Mouse (Mus musculus) lung, embryonic 15.5 days (tissue): ENCODE results near the gene Tfb1m. TPM values are rescaled to one million over a fixed set of nuclear protein-coding genes. Genes with fewer than 3 reads are reported as not detected.

ENCODE experiments used
- ATAC-seq: fragments of 200-750 bp; cut with Nextera tagmentation; 2 replicates; pipeline ENCODE4 v1.8.0; 2017; ENCODE audit warnings: moderate number of reproducible peaks, borderline replicate concordance; ENCODE audit not compliant: low FRiP score, low TSS enrichment; ENCODE audit errors: extremely low read depth
- H3K27ac ChIP-seq: fragments of 300-500 bp; sonication (generic); 2 replicates; pipeline ENCODE4 v1.5.1; 2015; ENCODE audit warnings: moderate library complexity, mild to moderate bottlenecking, inconsistent platforms
- H3K27me3 ChIP-seq: fragments of 300-500 bp; sonication (generic); 2 replicates; pipeline ENCODE4 v1.6.1; 2015; ENCODE audit warnings: inconsistent platforms
- H3K36me3 ChIP-seq: fragments of 300-500 bp; sonication (generic); 2 replicates; pipeline ENCODE4 v1.6.1; 2015; ENCODE audit warnings: inconsistent platforms
- H3K4me1 ChIP-seq: fragments of 300-500 bp; sonication (generic); 2 replicates; pipeline ENCODE4 v1.6.1; 2015; ENCODE audit warnings: inconsistent platforms
- H3K4me2 ChIP-seq: fragments of 300-500 bp; sonication (generic); 2 replicates; pipeline ENCODE4 v1.6.1; 2015; ENCODE audit warnings: inconsistent platforms, mild to moderate bottlenecking, moderate library complexity
- H3K4me3 ChIP-seq: fragments of 300-500 bp; sonication (generic); 2 replicates; pipeline ENCODE4 v1.5.1; 2015; ENCODE audit warnings: mild to moderate bottlenecking, inconsistent platforms
- H3K9ac ChIP-seq: fragments of 300-500 bp; sonication (generic); 2 replicates; pipeline ENCODE4 v1.6.1; 2015; ENCODE audit warnings: inconsistent platforms
- H3K9me3 ChIP-seq: fragments of 300-500 bp; sonication (generic); 2 replicates; pipeline ENCODE4 v1.6.1; 2016; ENCODE audit warnings: inconsistent platforms
- WGBS: fragments of 180-500 bp; shearing (Covaris S2); methylation state at CpG from one replicate; pipeline ENCODE4 v1.1.7; 2015; 5-methylcytosine and 5-hydroxymethylcytosine counted together
- polyA plus RNA-seq: library from polyadenylated mRNA; unstranded; fragments of >200 nt; fragmentation: Nextera tagmentation; extraction: Ambion mirVana; gene quantifications from 2 replicates; pipeline ENCODE4 v1.2.1, GENCODE M21; 2015

The Tfb1m gene
- polyA plus RNA-seq, 1 experiment from 2014 or later = 13.6 TPM

GRCm38 (mm10) chr17:3541033-3541432 is 16.5 kb downstream of the Tfb1m start:
- Histone ChIP-seq H3K27me3 (no peaks in the 10 kb centered on the region), H3K27ac (no peak overlapping the region), H3K4me1 (no peaks in the 10 kb centered on the region), H3K9ac (no peak overlapping the region), H3K4me2 (no peak overlapping the region), H3K4me3 (no peak overlapping the region), H3K9me3 (no peaks in the 10 kb centered on the region), H3K36me3 (peaks cover 4% of the 10 kb centered on the region; the same call in 1 of the 2 replicates)
- ATAC-seq = no peak
- 52% methylated on average over 5 of the region's 5 CpGs for WGBS

GRCm38 (mm10) chr17:3540304-3540703 is 17.3 kb downstream of the Tfb1m start:
- Histone ChIP-seq H3K4me3 (no peak overlapping the region), H3K9ac (no peak overlapping the region), H3K4me1 (no peaks in the 10 kb centered on the region), H3K9me3 (no peaks in the 10 kb centered on the region), H3K27ac (no peak overlapping the region), H3K36me3 (peaks cover 2% of the 10 kb centered on the region; the same call in 1 of the 2 replicates), H3K27me3 (no peaks in the 10 kb centered on the region), H3K4me2 (no peak overlapping the region)
- ATAC-seq = no peak
- WGBS = 80% methylated on average over 2 of the region's 2 CpGs

- Histone ChIP-seq H3K4me1 (no peaks in the 10 kb centered on the region), H3K4me3 (no peak overlapping the region), H3K36me3 (no peaks in the 10 kb centered on the region), H3K27ac (no peak overlapping the region), H3K9ac (no peak overlapping the region), H3K9me3 (no peaks in the 10 kb centered on the region), H3K27me3 (no peaks in the 10 kb centered on the region), H3K4me2 (no peak overlapping the region)
- no peak for ATAC-seq
- WGBS = 23% methylated on average over 1 of the region's 1 CpGs
Observed at GRCm38 (mm10) chr17:3533425-3533824, 24.2 kb downstream of the Tfb1m start.

- no peak within 1 kb of the TSS for H3K27ac ChIP-seq
- no peak for ATAC-seq
- no peaks in the 10 kb centered on the region for H3K4me1 ChIP-seq
- no peak within 1 kb of the TSS for H3K4me3 ChIP-seq
- H3K36me3 ChIP-seq = no peaks in the 10 kb centered on the region
- H3K27me3 ChIP-seq = no peaks in the 10 kb centered on the region
- H3K9me3 ChIP-seq = no peaks in the 10 kb centered on the region
- no peak within 1 kb of the TSS for H3K4me2 ChIP-seq
- WGBS = 87% methylated on average over 4 of the region's 4 CpGs
- H3K9ac ChIP-seq = no peak within 1 kb of the TSS
Observed at GRCm38 (mm10) chr17:3532254-3532653, 25.3 kb downstream of the Tfb1m start, which contains the start of gene Cldn20. TSS of gene Cldn20 (plus strand) at chr17:3532554.

- no peaks in the 10 kb centered on the region for H3K9me3 ChIP-seq
- no peak overlapping the region for H3K9ac ChIP-seq
- H3K4me1 ChIP-seq = no peaks in the 10 kb centered on the region
- no peak overlapping the region for H3K27ac ChIP-seq
- no peak for ATAC-seq
- H3K36me3 ChIP-seq = no peaks in the 10 kb centered on the region
- H3K4me3 ChIP-seq = no peak overlapping the region
- no peak overlapping the region for H3K4me2 ChIP-seq
- 84% methylated on average over 1 of the region's 1 CpGs for WGBS
- H3K27me3 ChIP-seq = no peaks in the 10 kb centered on the region
Observed at GRCm38 (mm10) chr17:3531641-3532040, 25.9 kb downstream of the Tfb1m start.

- 72% methylated on average over 7 of the region's 7 CpGs for WGBS
- no peak for ATAC-seq
Observed at GRCm38 (mm10) chr17:3530549-3530948, 27.0 kb downstream of the Tfb1m start.

GRCm38 (mm10) chr17:3529523-3529922 is 28.1 kb downstream of the Tfb1m start:
- no peak overlapping the region for H3K27ac ChIP-seq
- WGBS = 41% methylated on average over 3 of the region's 3 CpGs
- H3K4me3 ChIP-seq = no peak overlapping the region

More at GRCm38 (mm10) chr17:3530549-3530948, 27.0 kb downstream of the Tfb1m start:
- Histone ChIP-seq H3K9ac (no peak overlapping the region), H3K27me3 (no peaks in the 10 kb centered on the region), H3K4me1 (no peaks in the 10 kb centered on the region), H3K9me3 (no peaks in the 10 kb centered on the region), H3K4me3 (no peak overlapping the region), H3K36me3 (no peaks in the 10 kb centered on the region), H3K4me2 (no peak overlapping the region), H3K27ac (no peak overlapping the region)

GRCm38 (mm10) chr17:3527841-3528471 is 29.6 kb downstream of the Tfb1m start:
- ATAC-seq = no peak
- H3K4me1 ChIP-seq = no peaks in the 10 kb centered on the region
- no peak overlapping the region for H3K9ac ChIP-seq
- H3K9me3 ChIP-seq = no peaks in the 10 kb centered on the region
- no peak overlapping the region for H3K4me3 ChIP-seq
- WGBS = 71% methylated on average over 6 of the region's 6 CpGs
- H3K4me2 ChIP-seq = no peak overlapping the region
- H3K27me3 ChIP-seq = no peaks in the 10 kb centered on the region
- no peaks in the 10 kb centered on the region for H3K36me3 ChIP-seq
- H3K27ac ChIP-seq = no peak overlapping the region

More at GRCm38 (mm10) chr17:3529523-3529922, 28.1 kb downstream of the Tfb1m start:
- ATAC-seq = no peak
- H3K9me3 ChIP-seq = no peaks in the 10 kb centered on the region
- no peak overlapping the region for H3K4me2 ChIP-seq
- no peak overlapping the region for H3K9ac ChIP-seq
- H3K36me3 ChIP-seq = no peaks in the 10 kb centered on the region
- H3K4me1 ChIP-seq = no peaks in the 10 kb centered on the region
- no peaks in the 10 kb centered on the region for H3K27me3 ChIP-seq

- ATAC-seq = no peak
Observed at GRCm38 (mm10) chr17:3520344-3520743, 37.2 kb downstream of the Tfb1m start.

GRCm38 (mm10) chr17:3516406-3516805 is 41.2 kb downstream of the Tfb1m start:
- H3K4me3 ChIP-seq = no peak overlapping the region
- no peaks in the 10 kb centered on the region for H3K4me1 ChIP-seq
- ATAC-seq = no peak
- H3K9me3 ChIP-seq = no peaks in the 10 kb centered on the region
- no peak overlapping the region for H3K9ac ChIP-seq
- H3K27me3 ChIP-seq = no peaks in the 10 kb centered on the region
- peaks cover 7% of the 10 kb centered on the region; the same call in 1 of the 2 replicates for H3K36me3 ChIP-seq
- no peak overlapping the region for H3K4me2 ChIP-seq
- no peak overlapping the region for H3K27ac ChIP-seq
- 78% methylated on average over 9 of the region's 9 CpGs for WGBS

More at GRCm38 (mm10) chr17:3520344-3520743, 37.2 kb downstream of the Tfb1m start:
- H3K27ac ChIP-seq = no peak overlapping the region
- H3K4me2 ChIP-seq = no peak overlapping the region
- H3K4me1 ChIP-seq = no peaks in the 10 kb centered on the region
- H3K4me3 ChIP-seq = no peak overlapping the region
- 92% methylated on average over 5 of the region's 5 CpGs for WGBS
- no peaks in the 10 kb centered on the region for H3K27me3 ChIP-seq
- H3K9ac ChIP-seq = no peak overlapping the region
- H3K9me3 ChIP-seq = no peaks in the 10 kb centered on the region
- peaks cover 7% of the 10 kb centered on the region; the same call in 1 of the 2 replicates for H3K36me3 ChIP-seq

GRCm38 (mm10) chr17:3515851-3516250 is 41.7 kb downstream of the Tfb1m start:
- Histone ChIP-seq H3K27ac (no peak overlapping the region), H3K4me2 (no peak overlapping the region), H3K4me1 (no peaks in the 10 kb centered on the region), H3K36me3 (peaks cover 7% of the 10 kb centered on the region; the same call in 1 of the 2 replicates), H3K9ac (no peak overlapping the region), H3K4me3 (no peak overlapping the region), H3K27me3 (no peaks in the 10 kb centered on the region), H3K9me3 (no peaks in the 10 kb centered on the region)
- WGBS = 90% methylated on average over 8 of the region's 8 CpGs
- ATAC-seq = no peak

- 81% methylated on average over 5 of the region's 5 CpGs for WGBS
- H3K36me3 ChIP-seq = peaks cover 7% of the 10 kb centered on the region; the same call in 1 of the 2 replicates
- H3K9ac ChIP-seq = no peak overlapping the region
- H3K4me1 ChIP-seq = no peaks in the 10 kb centered on the region
- H3K27ac ChIP-seq = no peak overlapping the region
- H3K4me3 ChIP-seq = no peak overlapping the region
- H3K4me2 ChIP-seq = no peak overlapping the region
- H3K27me3 ChIP-seq = no peaks in the 10 kb centered on the region
- H3K9me3 ChIP-seq = no peaks in the 10 kb centered on the region
- no peak for ATAC-seq
Observed at GRCm38 (mm10) chr17:3514316-3514715, 43.3 kb downstream of the Tfb1m start.
